Mouse (Mus musculus): ENCODE results near the gene Mboat2.

The Mboat2 gene

GRCm38 (mm10) chr12:24830766-24831152 lies at the start of gene Mboat2:
Gene Mboat2 (plus strand): TSS chr12:24830879.
- DNase-seq (ENCODE audit: low spot score): no peak

GRCm38 (mm10) chr12:24783735-24784134 lies 46.9 kb upstream of the Mboat2 start:
- DNase-seq (ENCODE audit: low spot score): no peak

- DNase-seq (ENCODE audit: low spot score): no peak
These were observed 44.8 kb upstream of the Mboat2 start for GRCm38 (mm10) chr12:24785882-24786281.

- no peak for DNase-seq (ENCODE audit: low spot score)
These were observed 44.4 kb upstream of the Mboat2 start for GRCm38 (mm10) chr12:24786316-24786715.

- DNase-seq (ENCODE audit: low spot score): no peak
These were observed 41.0 kb upstream of the Mboat2 start for GRCm38 (mm10) chr12:24789659-24790058.

GRCm38 (mm10) chr12:24811230-24811629 lies 19.4 kb upstream of the Mboat2 start:
- no peak for DNase-seq (ENCODE audit: low spot score)

GRCm38 (mm10) chr12:24811906-24812305 lies 18.8 kb upstream of the Mboat2 start:
- DNase-seq (ENCODE audit: low spot score): no peak

- no peak for DNase-seq (ENCODE audit: low spot score)
These were observed 7.8 kb upstream of the Mboat2 start for GRCm38 (mm10) chr12:24822831-24823230.

GRCm38 (mm10) chr12:24823636-24824354 lies 6.9 kb upstream of the Mboat2 start:
- DNase-seq (ENCODE audit: low spot score): no peak

- DNase-seq (ENCODE audit: low spot score): no peak
These were observed 593 bp upstream of the Mboat2 start for GRCm38 (mm10) chr12:24830086-24830485.

- DNase-seq (ENCODE audit: low spot score): peak; percentile 60
These were observed 679 bp downstream of the Mboat2 start for GRCm38 (mm10) chr12:24831153-24831963.

- DNase-seq (ENCODE audit: low spot score): no peak
These were observed 1.3 kb downstream of the Mboat2 start for GRCm38 (mm10) chr12:24831964-24832427.

- no peak for DNase-seq (ENCODE audit: low spot score)
These were observed 1.8 kb downstream of the Mboat2 start for GRCm38 (mm10) chr12:24832438-24832837.

GRCm38 (mm10) chr12:24837947-24838346 lies 7.3 kb downstream of the Mboat2 start:
- DNase-seq (ENCODE audit: low spot score): no peak

GRCm38 (mm10) chr12:24841115-24841879 lies 10.6 kb downstream of the Mboat2 start:
- no peak for DNase-seq (ENCODE audit: low spot score)

- no peak for DNase-seq (ENCODE audit: low spot score)
These were observed 11.7 kb downstream of the Mboat2 start for GRCm38 (mm10) chr12:24842299-24842910.

- no peak for DNase-seq (ENCODE audit: low spot score)
These were observed 12.9 kb downstream of the Mboat2 start for GRCm38 (mm10) chr12:24843395-24844072.

GRCm38 (mm10) chr12:24845344-24845743 lies 14.7 kb downstream of the Mboat2 start:
- DNase-seq (ENCODE audit: low spot score): no peak

GRCm38 (mm10) chr12:24848107-24848506 lies 17.4 kb downstream of the Mboat2 start:
- no peak for DNase-seq (ENCODE audit: low spot score)

- DNase-seq (ENCODE audit: low spot score): no peak
These were observed 26.7 kb downstream of the Mboat2 start for GRCm38 (mm10) chr12:24857354-24857753.

GRCm38 (mm10) chr12:24859357-24859756 lies 28.7 kb downstream of the Mboat2 start:
- no peak for DNase-seq (ENCODE audit: low spot score)

Data from c-Kit-positive CD71-positive TER-119-positive erythroid progenitor cells, embryonic 14.5 days (primary cell).